Mouse (Mus musculus): ENCODE measurements around the gene Myo16. TPM values are rescaled to one million over a fixed set of nuclear protein-coding genes. Genes with fewer than 3 reads are reported as not detected.

Myo16 gene
- polyA plus RNA-seq, 1 experiment from 2014 or later: 0.34 TPM

DNA sequence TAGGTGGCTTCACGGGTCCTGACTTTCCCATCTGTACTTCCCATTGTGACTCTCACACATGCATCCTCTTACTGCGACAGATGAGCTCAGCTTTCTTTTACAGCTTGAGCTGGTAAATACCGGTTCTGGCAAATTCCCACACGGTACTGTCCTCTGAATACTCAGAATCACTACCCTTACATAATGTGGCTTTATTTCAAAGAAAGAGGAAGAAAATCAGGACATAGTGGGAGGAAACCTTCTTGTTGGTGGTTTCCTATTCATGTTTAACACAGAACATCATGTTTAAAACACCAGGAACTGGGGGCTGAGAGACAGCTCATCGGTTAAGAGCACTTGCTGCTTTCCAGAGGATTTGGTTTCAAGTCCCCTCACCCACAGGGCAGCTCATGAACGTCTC, 384.6 kb downstream of the Myo16 start:
- no peak overlapping the region for H3K27ac ChIP-seq (ENCODE audit: low read length)
- no peak overlapping the region for H3K4me3 ChIP-seq (ENCODE audit: low read length)
- H3K36me3 ChIP-seq (ENCODE audit: control insufficient read depth, insufficient read depth): no peaks in the 10 kb centered on the region
- H3K4me1 ChIP-seq (ENCODE audit: control insufficient read depth, insufficient read depth, low read length): no peaks in the 10 kb centered on the region
- H3K4me2 ChIP-seq (ENCODE audit: low read depth, low read length): no peak overlapping the region
- 66% methylated on average over 6 of the region's 6 CpGs for WGBS
- no peak for ATAC-seq (replicated peaks; ENCODE audit: extremely low read depth, insufficient read depth, low FRiP score)
- H3K9ac ChIP-seq (ENCODE audit: low read length): no peak overlapping the region
- peaks cover 2% of the 10 kb centered on the region; the same call in 1 of the 2 replicates for H3K9me3 ChIP-seq (replicated peaks; ENCODE audit: control insufficient read depth, low read length)
- H3K27me3 ChIP-seq (ENCODE audit: control insufficient read depth, insufficient read depth, low read length): no peaks in the 10 kb centered on the region

GRCm38 (mm10) chr8:10539665-10540064, 386.0 kb downstream of the Myo16 start:
- no peak for ATAC-seq (replicated peaks; ENCODE audit: extremely low read depth, insufficient read depth, low FRiP score)
- no peaks in the 10 kb centered on the region for H3K27me3 ChIP-seq (ENCODE audit: control insufficient read depth, insufficient read depth, low read length)
- 84% methylated on average over 4 of the region's 4 CpGs for WGBS
- H3K36me3 ChIP-seq (ENCODE audit: control insufficient read depth, insufficient read depth): no peaks in the 10 kb centered on the region
- H3K9ac ChIP-seq (ENCODE audit: low read length): no peak overlapping the region
- H3K27ac ChIP-seq (ENCODE audit: low read length): no peak overlapping the region
- H3K4me3 ChIP-seq (ENCODE audit: low read length): no peak overlapping the region
- no peaks in the 10 kb centered on the region for H3K4me1 ChIP-seq (ENCODE audit: control insufficient read depth, insufficient read depth, low read length)
- no peak overlapping the region for H3K4me2 ChIP-seq (ENCODE audit: low read depth, low read length)
- H3K9me3 ChIP-seq (replicated peaks; ENCODE audit: control insufficient read depth, low read length): peaks cover 9% of the 10 kb centered on the region

- Histone ChIP-seq H3K27me3 (ENCODE audit: control insufficient read depth, insufficient read depth, low read length) (no peaks in the 10 kb centered on the region), H3K27ac (ENCODE audit: low read length) (no peak overlapping the region), H3K36me3 (ENCODE audit: control insufficient read depth, insufficient read depth) (no peaks in the 10 kb centered on the region), H3K9me3 (replicated peaks; ENCODE audit: control insufficient read depth, low read length) (peaks cover 9% of the 10 kb centered on the region), H3K4me2 (ENCODE audit: low read depth, low read length) (no peak overlapping the region), H3K4me3 (ENCODE audit: low read length) (no peak overlapping the region), H3K4me1 (ENCODE audit: control insufficient read depth, insufficient read depth, low read length) (no peaks in the 10 kb centered on the region), H3K9ac (ENCODE audit: low read length) (no peak overlapping the region)
- no peak for ATAC-seq (replicated peaks; ENCODE audit: extremely low read depth, insufficient read depth, low FRiP score)
- WGBS: 87% methylated on average over 3 of the region's 3 CpGs
Observed at GRCm38 (mm10) chr8:10545890-10546289, 392.2 kb downstream of the Myo16 start.

DNA sequence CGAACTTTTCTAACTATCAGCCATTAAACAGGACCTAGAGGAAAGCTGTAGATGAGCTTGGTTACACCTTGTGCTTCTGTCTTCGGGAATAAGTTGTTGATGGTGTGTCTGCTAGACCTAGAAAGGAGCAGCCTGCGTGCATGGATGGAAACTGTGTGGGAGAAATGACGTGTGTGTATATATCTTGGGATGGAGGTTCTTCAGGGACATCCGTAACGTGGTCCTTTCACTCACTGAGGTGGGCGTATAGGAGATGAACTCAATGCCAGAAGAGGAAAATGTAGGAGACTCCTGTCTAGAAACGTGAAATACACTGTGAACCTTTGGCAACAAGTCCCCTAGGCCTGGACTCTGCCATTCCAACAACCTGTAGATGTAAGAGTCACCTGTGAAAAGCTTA, 392.8 kb downstream of the Myo16 start:
- WGBS: 87% methylated on average over 8 of the region's 8 CpGs
- no peak overlapping the region for H3K4me2 ChIP-seq (ENCODE audit: low read depth, low read length)
- peaks cover 9% of the 10 kb centered on the region for H3K9me3 ChIP-seq (replicated peaks; ENCODE audit: control insufficient read depth, low read length)
- no peak overlapping the region for H3K4me3 ChIP-seq (ENCODE audit: low read length)
- H3K4me1 ChIP-seq (ENCODE audit: control insufficient read depth, insufficient read depth, low read length): no peaks in the 10 kb centered on the region
- H3K27ac ChIP-seq (ENCODE audit: low read length): no peak overlapping the region
- no peak overlapping the region for H3K9ac ChIP-seq (ENCODE audit: low read length)
- no peaks in the 10 kb centered on the region for H3K36me3 ChIP-seq (ENCODE audit: control insufficient read depth, insufficient read depth)
- ATAC-seq (replicated peaks; ENCODE audit: extremely low read depth, insufficient read depth, low FRiP score): no peak
- no peaks in the 10 kb centered on the region for H3K27me3 ChIP-seq (ENCODE audit: control insufficient read depth, insufficient read depth, low read length)

GRCm38 (mm10) chr8:10548003-10548584, 394.4 kb downstream of the Myo16 start:
- WGBS: 48% methylated on average over 9 of the region's 9 CpGs

GRCm38 (mm10) chr8:10549434-10549833, 395.7 kb downstream of the Myo16 start:
- H3K9ac ChIP-seq (ENCODE audit: low read length): no peak overlapping the region
- H3K4me3 ChIP-seq (ENCODE audit: low read length): no peak overlapping the region
- 87% methylated on average over 3 of the region's 3 CpGs for whole genome bisulfite sequencing
- peaks cover under 1% of the 10 kb centered on the region for H3K9me3 ChIP-seq (replicated peaks; ENCODE audit: control insufficient read depth, low read length)
- no peak for ATAC-seq (replicated peaks; ENCODE audit: extremely low read depth, insufficient read depth, low FRiP score)
- H3K4me1 ChIP-seq (ENCODE audit: control insufficient read depth, insufficient read depth, low read length): no peaks in the 10 kb centered on the region
- H3K36me3 ChIP-seq (ENCODE audit: control insufficient read depth, insufficient read depth): no peaks in the 10 kb centered on the region
- no peaks in the 10 kb centered on the region for H3K27me3 ChIP-seq (ENCODE audit: control insufficient read depth, insufficient read depth, low read length)
- no peak overlapping the region for H3K27ac ChIP-seq (ENCODE audit: low read length)
- no peak overlapping the region for H3K4me2 ChIP-seq (ENCODE audit: low read depth, low read length)

More at GRCm38 (mm10) chr8:10548003-10548584, 394.4 kb downstream of the Myo16 start:
- ATAC-seq (replicated peaks; ENCODE audit: extremely low read depth, insufficient read depth, low FRiP score): no peak
- Histone ChIP-seq H3K9me3 (replicated peaks; ENCODE audit: control insufficient read depth, low read length) (peaks cover 9% of the 10 kb centered on the region), H3K4me1 (ENCODE audit: control insufficient read depth, insufficient read depth, low read length) (no peaks in the 10 kb centered on the region), H3K4me2 (ENCODE audit: low read depth, low read length) (no peak overlapping the region), H3K27me3 (ENCODE audit: control insufficient read depth, insufficient read depth, low read length) (no peaks in the 10 kb centered on the region), H3K4me3 (ENCODE audit: low read length) (no peak overlapping the region), H3K36me3 (ENCODE audit: control insufficient read depth, insufficient read depth) (no peaks in the 10 kb centered on the region), H3K9ac (ENCODE audit: low read length) (no peak overlapping the region), H3K27ac (ENCODE audit: low read length) (no peak overlapping the region)

GRCm38 (mm10) chr8:10557961-10558360, 404.2 kb downstream of the Myo16 start:
- no peaks in the 10 kb centered on the region for H3K4me1 ChIP-seq (ENCODE audit: control insufficient read depth, insufficient read depth, low read length)
- H3K27me3 ChIP-seq (ENCODE audit: control insufficient read depth, insufficient read depth, low read length): no peaks in the 10 kb centered on the region
- no peak for ATAC-seq (replicated peaks; ENCODE audit: extremely low read depth, insufficient read depth, low FRiP score)
- 75% methylated on average over 7 of the region's 7 CpGs for WGBS
- H3K4me2 ChIP-seq (ENCODE audit: low read depth, low read length): no peak overlapping the region
- no peak overlapping the region for H3K4me3 ChIP-seq (ENCODE audit: low read length)
- no peak overlapping the region for H3K27ac ChIP-seq (ENCODE audit: low read length)
- no peaks in the 10 kb centered on the region for H3K36me3 ChIP-seq (ENCODE audit: control insufficient read depth, insufficient read depth)
- H3K9ac ChIP-seq (ENCODE audit: low read length): no peak overlapping the region
- no peaks in the 10 kb centered on the region for H3K9me3 ChIP-seq (replicated peaks; ENCODE audit: control insufficient read depth, low read length)

DNA sequence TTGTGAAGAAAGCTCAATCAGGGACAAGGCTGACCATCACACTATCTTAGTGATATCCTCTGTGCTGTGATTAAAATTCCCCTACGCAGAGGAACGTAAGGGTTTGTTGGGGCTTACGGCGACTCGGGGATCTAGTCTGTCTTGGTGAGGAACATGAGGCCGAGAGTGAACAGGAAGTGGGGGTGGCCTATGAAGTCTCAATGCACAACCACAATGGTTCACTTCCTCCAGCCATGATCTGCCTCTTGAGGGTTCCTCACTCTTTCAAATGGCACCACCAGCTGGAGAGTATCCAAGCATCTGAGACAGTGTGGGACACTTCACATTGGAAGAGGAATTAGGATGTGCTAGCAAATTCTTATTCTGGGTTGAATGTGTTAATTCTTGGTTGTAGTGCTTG, 405.8 kb downstream of the Myo16 start:
- no peak overlapping the region for H3K27ac ChIP-seq (ENCODE audit: low read length)
- no peak overlapping the region for H3K9ac ChIP-seq (ENCODE audit: low read length)
- WGBS: 75% methylated on average over 6 of the region's 6 CpGs
- H3K36me3 ChIP-seq (ENCODE audit: control insufficient read depth, insufficient read depth): no peaks in the 10 kb centered on the region
- H3K4me1 ChIP-seq (ENCODE audit: control insufficient read depth, insufficient read depth, low read length): no peaks in the 10 kb centered on the region
- H3K27me3 ChIP-seq (ENCODE audit: control insufficient read depth, insufficient read depth, low read length): no peaks in the 10 kb centered on the region
- no peak for ATAC-seq (replicated peaks; ENCODE audit: extremely low read depth, insufficient read depth, low FRiP score)
- H3K4me2 ChIP-seq (ENCODE audit: low read depth, low read length): no peak overlapping the region
- H3K4me3 ChIP-seq (ENCODE audit: low read length): no peak overlapping the region
- H3K9me3 ChIP-seq (replicated peaks; ENCODE audit: control insufficient read depth, low read length): no peaks in the 10 kb centered on the region; the same call in 1 of the 2 replicates

GRCm38 (mm10) chr8:10561616-10562015, 407.9 kb downstream of the Myo16 start:
- H3K4me3 ChIP-seq (ENCODE audit: low read length): no peak overlapping the region
- no peak overlapping the region for H3K9ac ChIP-seq (ENCODE audit: low read length)
- no peak overlapping the region for H3K4me2 ChIP-seq (ENCODE audit: low read depth, low read length)
- WGBS: 73% methylated on average over 5 of the region's 5 CpGs
- no peak for ATAC-seq (replicated peaks; ENCODE audit: extremely low read depth, insufficient read depth, low FRiP score)
- no peak overlapping the region for H3K27ac ChIP-seq (ENCODE audit: low read length)
- H3K27me3 ChIP-seq (ENCODE audit: control insufficient read depth, insufficient read depth, low read length): no peaks in the 10 kb centered on the region
- peaks cover 4% of the 10 kb centered on the region; the same call in 1 of the 2 replicates for H3K4me1 ChIP-seq (ENCODE audit: control insufficient read depth, insufficient read depth, low read length)
- no peaks in the 10 kb centered on the region; the same call in 1 of the 2 replicates for H3K9me3 ChIP-seq (replicated peaks; ENCODE audit: control insufficient read depth, low read length)
- no peaks in the 10 kb centered on the region for H3K36me3 ChIP-seq (ENCODE audit: control insufficient read depth, insufficient read depth)

Data from heart, embryonic 16.5 days (tissue).